Mouse (Mus musculus) urinary bladder, adult 2 months (tissue): ENCODE data around the gene Stoml1. TPM values are rescaled to one million over a fixed set of nuclear protein-coding genes. Genes with fewer than 3 reads are reported as not detected.
A peak's percentile ranks its signal among the peaks of the same experiment; 100 is the strongest.

Experiments
- DNase-seq: peaks from one replicate; pipeline ENCODE4 v3.0.0; 2022; ENCODE audit warnings: low spot score
- polyA plus RNA-seq: library from polyadenylated mRNA; depleted of rRNA; stranded (reverse); fragments of >200 nt; gene quantifications from 2 replicates; pipeline ENCODE4 v1.2.3, GENCODE M21; 2012; rRNA removed

Gene Stoml1
- 60.9 and 66.9 TPM in 2 replicates for polyA plus RNA-seq

- DNase-seq, result peak; percentile 84
These were observed at the start of gene Stoml1 for GRCm38 (mm10) chr9:58253033-58253804. Gene Stoml1, plus strand, starts transcription at chr9:58253164.

GRCm38 (mm10) chr9:58203516-58204447 lies 49.2 kb upstream of the Stoml1 start, which contains the start of the genes Islr and Islr2:
Gene Islr, minus strand, starts transcription at chr9:58204306.
Gene Islr2, minus strand, starts transcription at chr9:58204319.
- no peak for DNase-seq

- DNase-seq, result peak; percentile 90
These were observed 48.4 kb upstream of the Stoml1 start for GRCm38 (mm10) chr9:58204448-58205000.

- no peak for DNase-seq
These were observed 47.0 kb upstream of the Stoml1 start for GRCm38 (mm10) chr9:58206013-58206412.

GRCm38 (mm10) chr9:58209462-58210303 lies 43.3 kb upstream of the Stoml1 start:
- DNase-seq, result no peak

GRCm38 (mm10) chr9:58210304-58210627 lies 42.7 kb upstream of the Stoml1 start:
- no peak for DNase-seq

- no peak for DNase-seq
These were observed 39.6 kb upstream of the Stoml1 start for GRCm38 (mm10) chr9:58213377-58213776.

GRCm38 (mm10) chr9:58213865-58214264 lies 39.1 kb upstream of the Stoml1 start:
- no peak for DNase-seq

GRCm38 (mm10) chr9:58214519-58215180 lies 38.3 kb upstream of the Stoml1 start:
- no peak for DNase-seq

- no peak for DNase-seq
These were observed 36.6 kb upstream of the Stoml1 start for GRCm38 (mm10) chr9:58216402-58216801.

GRCm38 (mm10) chr9:58218539-58218938 lies 34.4 kb upstream of the Stoml1 start:
- DNase-seq, result no peak

GRCm38 (mm10) chr9:58220218-58220903 lies 32.6 kb upstream of the Stoml1 start:
- no peak for DNase-seq

- DNase-seq, result no peak
These were observed 28.6 kb upstream of the Stoml1 start for GRCm38 (mm10) chr9:58224356-58224755.

GRCm38 (mm10) chr9:58225915-58226913 lies 26.8 kb upstream of the Stoml1 start:
- DNase-seq, result no peak

GRCm38 (mm10) chr9:58228777-58229466 lies 24.0 kb upstream of the Stoml1 start:
- no peak for DNase-seq

GRCm38 (mm10) chr9:58231746-58232145 lies 21.2 kb upstream of the Stoml1 start:
- DNase-seq, result no peak

GRCm38 (mm10) chr9:58232374-58232773 lies 20.6 kb upstream of the Stoml1 start:
- DNase-seq, result no peak

- no peak for DNase-seq
These were observed 18.4 kb upstream of the Stoml1 start for GRCm38 (mm10) chr9:58234502-58235015.
